Mouse (Mus musculus) cortical plate, adult 2 months (tissue): Measurements from ENCODE around the gene Spaar.

Source experiments
- CTCF ChIP-seq: fragments of 200-500 bp; IDR thresholded peaks from 2 replicates; pipeline ENCODE4 v1.5.1; 2011; ENCODE audit warnings: mild to moderate bottlenecking, control low read depth, low read length; ENCODE audit not compliant: insufficient read depth; ENCODE audit errors: extremely low read depth
- POLR2A ChIP-seq: fragments of 200-500 bp; IDR thresholded peaks from 2 replicates; pipeline ENCODE4 v1.6.1; 2011; ENCODE audit warnings: mild to moderate bottlenecking, low read length, control low read depth; ENCODE audit not compliant: insufficient read depth; ENCODE audit errors: extremely low read depth

GRCm38 (mm10) chr4:43763410-43763809 lies 33.6 kb downstream of the Spaar start:
- TF ChIP-seq CTCF (peak; percentile 84), POLR2A (no peak)
